Mouse (Mus musculus) embryonic fibroblast, embryonic 13.5 days (primary cell): ENCODE data around the gene Fkbpl. TPM values are rescaled to one million over a fixed set of nuclear protein-coding genes. Genes with fewer than 3 reads are reported as not detected.
A peak's percentile ranks its signal among the peaks of the same experiment; 100 is the strongest.

Source experiments
- H3K27ac ChIP-seq: 2 replicates; pipeline ENCODE4 v1.5.1; 2012; ENCODE audit warnings: low read length, control low read depth, inconsistent platforms; ENCODE audit not compliant: insufficient read depth
- H3K4me1 ChIP-seq: 2 replicates; pipeline ENCODE4 v1.6.1; 2011; ENCODE audit warnings: low read length; ENCODE audit not compliant: control insufficient read depth, insufficient read depth
- H3K4me3 ChIP-seq: 2 replicates; pipeline ENCODE4 v1.5.1; 2011; ENCODE audit warnings: mild to moderate bottlenecking, control low read depth, low read length; ENCODE audit not compliant: insufficient read depth
- CTCF ChIP-seq: IDR thresholded peaks from 2 replicates; pipeline ENCODE4 v1.5.1; 2011; ENCODE audit warnings: mild to moderate bottlenecking, control low read depth, low read length, moderate library complexity, borderline replicate concordance; ENCODE audit not compliant: insufficient read depth
- POLR2A ChIP-seq: IDR thresholded peaks from 2 replicates; pipeline ENCODE4 v1.6.1; 2011; ENCODE audit warnings: low read depth, mild to moderate bottlenecking, control low read depth, low read length, moderate library complexity
- polyA plus RNA-seq: library from polyadenylated mRNA; stranded (reverse); fragments of >200 nt; gene quantifications from 2 replicates; pipeline ENCODE4 v1.2.4, GENCODE M21; 2011; ENCODE audit warnings: low read depth; ENCODE audit not compliant: missing spikeins, insufficient read length

Fkbpl gene
- 17.9 and 20.2 TPM in 2 replicates for polyA plus RNA-seq

DNA sequence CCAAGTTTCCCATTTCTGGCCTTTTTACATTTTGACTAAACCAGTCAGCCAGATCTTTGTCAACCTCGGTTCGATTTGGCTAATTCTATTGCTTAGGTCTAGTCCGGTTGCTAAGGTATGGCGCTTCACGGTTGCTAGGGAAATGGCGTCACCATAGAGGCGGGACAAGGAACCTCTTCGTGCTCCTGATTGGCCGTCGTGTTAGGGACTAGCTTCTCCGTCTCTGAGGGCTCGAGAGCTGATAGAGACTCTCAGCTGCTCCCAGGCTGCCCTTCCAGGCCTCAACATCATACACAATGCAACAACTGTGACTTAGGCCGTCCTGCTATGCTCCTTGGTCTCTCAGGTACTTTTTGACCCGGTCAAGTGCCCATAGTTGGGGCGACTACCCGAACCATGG is at the start of gene Fkbpl:
Fkbpl (plus strand) TSS at position 157 of the 400 bp plus-strand sequence.
- Histone ChIP-seq H3K4me1 (peaks cover 6% of the 10 kb centered on the region; the same call in 1 of the 2 replicates), H3K4me3 (peak within 1 kb of the TSS; percentile 76), H3K27ac (0 out of 2 replicates have a peak within 1 kb of the TSS, but pooled peaks have one; percentile 23)
- TF ChIP-seq CTCF (no peak), POLR2A (peak; percentile 91)

GRCm38 (mm10) chr17:34596098-34596497 is 48.5 kb upstream of the Fkbpl start:
- Histone ChIP-seq H3K4me1 (0 out of 2 replicates have a peak, but pooled peaks cover 3% of the 10 kb centered on the region), H3K27ac (no peak overlapping the region), H3K4me3 (no peak overlapping the region)
- TF ChIP-seq CTCF (no peak), POLR2A (no peak)

DNA sequence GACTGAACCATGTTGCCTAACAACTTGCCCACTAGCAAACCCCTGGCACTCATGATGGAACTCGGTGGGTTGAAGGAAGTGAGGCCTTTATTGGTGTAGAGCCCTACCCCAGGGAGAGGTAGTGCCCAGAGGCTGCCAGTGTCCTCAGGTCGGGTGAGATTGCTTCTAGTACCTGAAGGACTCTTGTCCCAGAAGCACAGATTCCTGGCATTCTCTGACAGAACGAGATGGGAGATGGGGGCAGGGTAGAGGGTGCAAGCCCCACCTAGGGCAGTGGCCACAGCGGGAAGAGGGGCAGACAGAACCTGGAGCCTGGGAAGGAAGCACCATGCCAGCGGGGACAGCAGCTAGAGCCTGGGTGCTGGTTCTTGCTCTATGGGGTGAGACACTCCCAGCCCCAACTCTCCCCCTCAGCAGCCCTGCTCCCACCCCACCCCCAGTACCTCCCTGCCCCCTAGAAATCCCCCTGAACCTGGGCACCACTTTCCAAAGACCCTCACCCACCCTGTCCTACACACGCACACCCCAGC is 46.9 kb upstream of the Fkbpl start, which contains the start of gene Ager:
Ager (plus strand) TSS at position 297 of the 530 bp plus-strand sequence.
- TF ChIP-seq POLR2A (peak; percentile 58), CTCF (no peak)
- Histone ChIP-seq H3K27ac (no peak within 1 kb of the TSS), H3K4me3 (no peak within 1 kb of the TSS), H3K4me1 (no peaks in the 10 kb centered on the region)

DNA sequence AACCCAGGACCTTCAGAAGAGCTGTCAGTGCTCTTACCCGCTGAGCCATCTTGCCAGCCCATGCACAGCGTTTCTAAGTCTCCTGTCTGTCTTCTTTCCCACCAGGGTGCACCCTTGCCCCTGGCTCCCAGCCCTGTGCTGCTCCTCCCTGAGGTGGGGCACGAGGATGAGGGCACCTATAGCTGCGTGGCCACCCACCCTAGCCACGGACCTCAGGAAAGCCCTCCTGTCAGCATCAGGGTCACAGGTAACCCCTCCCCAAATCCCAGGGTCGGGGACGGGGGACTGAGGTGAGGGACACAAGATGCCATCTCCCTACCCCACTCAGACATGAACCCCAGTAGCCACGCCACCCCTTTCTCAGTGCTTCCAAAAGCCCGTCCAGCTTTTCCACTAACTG is 44.7 kb upstream of the Fkbpl start:
- H3K4me3 ChIP-seq: no peak overlapping the region
- no peak for TF ChIP-seq CTCF
- no peak for TF ChIP-seq POLR2A
- H3K4me1 ChIP-seq: no peaks in the 10 kb centered on the region
- no peak overlapping the region for H3K27ac ChIP-seq

- Histone ChIP-seq H3K4me1 (no peaks in the 10 kb centered on the region), H3K27ac (no peak overlapping the region), H3K4me3 (no peak overlapping the region)
- TF ChIP-seq CTCF (no peak), POLR2A (no peak)
These were observed 42.8 kb upstream of the Fkbpl start for GRCm38 (mm10) chr17:34601796-34602195.

- TF ChIP-seq POLR2A: peak; percentile 83
- TF ChIP-seq CTCF: no peak
- H3K4me1 ChIP-seq: peaks cover 4% of the 10 kb centered on the region; the same call in 1 of the 2 replicates
- H3K27ac ChIP-seq: peak within 1 kb of the TSS; percentile 84
- peak within 1 kb of the TSS; percentile 57 for H3K4me3 ChIP-seq
These were observed 41.0 kb upstream of the Fkbpl start, which contains the start of gene Rnf5 for GRCm38 (mm10) chr17:34603375-34604060. Gene Rnf5 (minus strand): TSS chr17:34603690.

DNA sequence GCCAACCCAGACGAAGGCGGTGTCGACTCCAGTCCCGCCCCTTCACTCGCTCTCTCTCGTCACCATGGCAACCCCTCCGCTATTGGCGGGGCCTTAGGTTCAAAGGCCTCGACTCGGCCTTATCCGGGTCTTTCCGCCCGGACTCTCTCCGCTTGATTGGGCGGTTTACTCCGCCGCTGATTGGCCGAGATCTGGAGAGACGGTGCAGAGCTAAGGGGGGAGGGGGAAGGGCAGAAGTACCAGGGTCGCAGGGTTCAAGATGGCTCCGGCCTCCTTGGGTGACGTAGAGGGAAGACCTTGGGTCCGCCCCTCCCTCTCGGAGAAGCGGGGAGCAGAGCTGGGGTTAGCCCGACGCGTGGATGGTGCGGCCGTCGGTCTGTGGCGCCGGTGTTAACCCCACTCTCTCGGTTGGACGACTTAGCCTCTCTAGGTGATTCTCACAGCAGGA is 40.5 kb upstream of the Fkbpl start, which contains the start of gene Agpat1:
Agpat1 (plus strand) TSS at position 202 of the 448 bp plus-strand sequence.
- H3K27ac ChIP-seq: peak within 1 kb of the TSS; percentile 84
- TF ChIP-seq CTCF: no peak
- TF ChIP-seq POLR2A: peak; percentile 92
- peaks cover 4% of the 10 kb centered on the region; the same call in 1 of the 2 replicates for H3K4me1 ChIP-seq
- H3K4me3 ChIP-seq: peak within 1 kb of the TSS; percentile 84

- H3K4me3 ChIP-seq: peak overlapping the region; percentile 84
- TF ChIP-seq POLR2A (peak; percentile 48; the same call in 1 of the 2 replicates), CTCF (no peak)
These were observed 39.9 kb upstream of the Fkbpl start for GRCm38 (mm10) chr17:34604511-34605237.

GRCm38 (mm10) chr17:34605609-34606008 is 39.0 kb upstream of the Fkbpl start:
- H3K4me1 ChIP-seq: peaks cover 4% of the 10 kb centered on the region; the same call in 1 of the 2 replicates
- TF ChIP-seq CTCF (no peak), POLR2A (peak; percentile 88)
- peak overlapping the region; percentile 84 for H3K4me3 ChIP-seq
- peak overlapping the region; percentile 84 for H3K27ac ChIP-seq

More at GRCm38 (mm10) chr17:34604511-34605237, 39.9 kb upstream of the Fkbpl start:
- H3K4me1 ChIP-seq: peaks cover 4% of the 10 kb centered on the region; the same call in 1 of the 2 replicates
- H3K27ac ChIP-seq: peak overlapping the region; percentile 84
